Mouse (Mus musculus) stomach, postnatal 0 days (tissue): ENCODE measurements around the gene Tnfsf10.
"Not testable (repeated sequence)": the region's sequence is repeated elsewhere in the genome, so short reads cannot be mapped to it uniquely, and the experiment has no call there.

Experiments used
- CTCF ChIP-seq: IDR thresholded peaks from 2 replicates; pipeline ENCODE4 v1.5.1; 2016; ENCODE audit warnings: antibody characterized with exemption, low read depth, mild to moderate bottlenecking, moderate library complexity
- EP300 ChIP-seq: optimal IDR thresholded peaks from 2 replicates; pipeline ENCODE3; 2016; ENCODE audit warnings: antibody characterized with exemption

DNA sequence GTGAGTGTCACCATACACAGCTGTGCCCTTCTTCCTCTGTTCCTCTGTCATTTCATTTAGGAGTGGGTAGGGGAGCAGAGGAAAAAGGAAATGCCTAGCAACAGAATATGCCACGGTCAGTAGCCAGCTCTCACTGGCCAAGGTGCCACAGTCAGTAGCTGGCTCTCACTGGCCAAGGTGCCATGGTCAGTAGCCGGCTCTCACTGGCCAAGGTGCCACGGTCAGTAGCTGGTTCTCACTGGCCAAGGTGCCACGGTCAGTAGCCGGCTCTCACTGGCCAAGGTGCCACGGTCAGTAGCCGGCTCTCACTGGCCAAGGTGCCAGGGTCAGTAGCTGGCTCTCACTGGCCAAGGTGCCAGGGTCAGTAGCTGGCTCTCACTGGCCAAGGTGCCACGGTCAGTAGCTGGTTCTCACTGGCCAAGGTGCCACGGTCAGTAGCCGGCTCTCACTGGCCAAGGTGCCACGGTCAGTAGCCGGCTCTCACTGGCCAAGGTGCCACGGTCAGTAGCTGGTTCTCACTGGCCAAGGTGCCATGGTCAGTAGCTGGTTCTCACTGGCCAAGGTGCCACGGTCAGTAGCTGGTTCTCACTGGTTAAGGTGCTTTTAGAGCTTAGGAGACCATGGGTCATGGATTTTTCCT, 37.4 kb upstream of the Tnfsf10 start:
- not testable (repeated sequence) for TF ChIP-seq CTCF, EP300
